Mouse (Mus musculus) myocyte (in vitro differentiated cells): ENCODE data around the gene Polr2c. TPM values are rescaled to one million over a fixed set of nuclear protein-coding genes. Genes with fewer than 3 reads are reported as not detected.

ENCODE experiments used
- H3K27me3 ChIP-seq: one replicate; pipeline ENCODE4 v1.6.1; 2011; ENCODE audit not compliant: control insufficient read depth, insufficient read depth, insufficient read length
- H3K36me3 ChIP-seq: one replicate; pipeline ENCODE4 v1.6.1; 2011; ENCODE audit not compliant: control insufficient read depth, insufficient read depth
- H3K4me2 ChIP-seq: one replicate; pipeline ENCODE4 v1.6.1; 2011; ENCODE audit warnings: low read depth, control low read depth
- H3K4me3 ChIP-seq: one replicate; pipeline ENCODE4 v1.5.1; 2011; ENCODE audit warnings: mild to moderate bottlenecking, control low read depth, moderate library complexity
- H3K79me2 ChIP-seq: one replicate; pipeline ENCODE4 v1.6.1; 2011; ENCODE audit not compliant: control insufficient read depth, insufficient read depth
- H3ac ChIP-seq: one replicate; pipeline ENCODE4 v1.6.1; 2011; ENCODE audit not compliant: control insufficient read depth, insufficient read length
- CEBPB ChIP-seq: IDR thresholded peaks from 2 replicates; pipeline ENCODE4 v1.6.1; 2011; ENCODE audit warnings: mild to moderate bottlenecking, moderate library complexity; ENCODE audit not compliant: poor library complexity, insufficient read depth, severe bottlenecking
- E2F4 ChIP-seq: IDR thresholded peaks from one replicate; pipeline ENCODE4 v1.6.1; 2011; ENCODE audit warnings: mild to moderate bottlenecking, control low read depth, moderate library complexity; ENCODE audit not compliant: insufficient read depth
- MAX ChIP-seq: IDR thresholded peaks from one replicate; pipeline ENCODE4 v1.6.1; 2011; ENCODE audit warnings: low read depth, mild to moderate bottlenecking, control low read depth
- MYOD1 ChIP-seq, 3 experiments: IDR thresholded peaks; one replicate each; pipeline ENCODE4 v1.6.1; 2011; ENCODE audit warnings: control low read depth in 2 of 3, low read depth in 2 of 3, mild to moderate bottlenecking in 2 of 3, moderate library complexity in 1 of 3; ENCODE audit not compliant: insufficient read length in 2 of 3, control insufficient read depth in 1 of 3
- MYOG ChIP-seq, 3 experiments: IDR thresholded peaks; one replicate each; pipeline ENCODE4 v1.6.1; 2011; ENCODE audit warnings: control low read depth in 2 of 3, low read depth in 2 of 3, mild to moderate bottlenecking in 2 of 3; ENCODE audit not compliant: insufficient read length in 2 of 3, control insufficient read depth in 1 of 3, insufficient read depth in 1 of 3
- POLR2A ChIP-seq: IDR thresholded peaks from one replicate; pipeline ENCODE4 v1.6.1; 2011; ENCODE audit warnings: low read depth, mild to moderate bottlenecking, control low read depth, moderate library complexity; ENCODE audit not compliant: insufficient read length
- POLR2AphosphoS2 ChIP-seq: IDR thresholded peaks from one replicate; pipeline ENCODE4 v1.6.1; 2011; ENCODE audit warnings: low read depth, control low read depth; ENCODE audit not compliant: insufficient read length
- REST ChIP-seq: IDR thresholded peaks from one replicate; pipeline ENCODE4 v1.6.1; 2011; ENCODE audit warnings: mild to moderate bottlenecking, control low read depth, moderate library complexity; ENCODE audit not compliant: insufficient read depth, insufficient read length
- SRF ChIP-seq: IDR thresholded peaks from one replicate; pipeline ENCODE4 v1.6.1; 2011; ENCODE audit warnings: low read depth; ENCODE audit not compliant: control insufficient read depth, insufficient read length
- TCF12 ChIP-seq: IDR thresholded peaks from one replicate; pipeline ENCODE4 v1.6.1; 2011; ENCODE audit warnings: mild to moderate bottlenecking, control low read depth; ENCODE audit not compliant: poor library complexity, insufficient read depth, severe bottlenecking
- TCF3 ChIP-seq: IDR thresholded peaks from one replicate; pipeline ENCODE4 v1.6.1; 2011; ENCODE audit warnings: low read depth, control low read depth; ENCODE audit not compliant: insufficient read length
- USF1 ChIP-seq: IDR thresholded peaks from one replicate; pipeline ENCODE4 v1.6.1; 2011; ENCODE audit warnings: low read depth, mild to moderate bottlenecking, control low read depth, moderate library complexity
- polyA plus RNA-seq: library from polyadenylated mRNA; unstranded; fragments of >200 nt; fragmentation: generic; extraction: Trizol; gene quantifications from one replicate; pipeline ENCODE4 v1.2.1, GENCODE M21; 2012; ENCODE audit warnings: missing spikeins

Gene Polr2c
- polyA plus RNA-seq, 1 experiment = 102 TPM

- H3ac ChIP-seq = no peak overlapping the region
- H3K36me3 ChIP-seq = no peaks in the 10 kb centered on the region
- TF ChIP-seq POLR2AphosphoS2 = no peak
- TF ChIP-seq TCF12 = no peak
- no peak for TF ChIP-seq SRF
- no peak for TF ChIP-seq POLR2A
- no peak for TF ChIP-seq USF1
- no peak for TF ChIP-seq MYOD1 (IDR thresholded peaks at IDR 0.05; ENCODE audit: control insufficient read depth in 1 of 3, insufficient read length in 2 of 3, low read depth in 2 of 3)
- TF ChIP-seq MAX = no peak
- no peak for TF ChIP-seq REST
- TF ChIP-seq CEBPB = no peak
- TF ChIP-seq E2F4 = no peak
- TF ChIP-seq MYOG (IDR thresholded peaks at IDR 0.05; ENCODE audit: control insufficient read depth in 1 of 3, insufficient read depth in 1 of 3, insufficient read length in 2 of 3, low read depth in 2 of 3) = no peak
- no peak for TF ChIP-seq TCF3
- H3K4me2 ChIP-seq = no peak overlapping the region
- no peak overlapping the region for H3K4me3 ChIP-seq
- H3K79me2 ChIP-seq = no peaks in the 10 kb centered on the region
- H3K27me3 ChIP-seq = no peaks in the 10 kb centered on the region
Measured at GRCm38 (mm10) chr8:94876820-94877219, 19.6 kb downstream of the Polr2c start.

GRCm38 (mm10) chr8:94880742-94881141, 23.5 kb downstream of the Polr2c start:
- TF ChIP-seq MAX = no peak
- no peak for TF ChIP-seq SRF
- TF ChIP-seq TCF3 = no peak
- TF ChIP-seq POLR2A = no peak
- TF ChIP-seq E2F4 = no peak
- TF ChIP-seq MYOD1 (IDR thresholded peaks at IDR 0.05; ENCODE audit: control insufficient read depth in 1 of 3, insufficient read length in 2 of 3, low read depth in 2 of 3) = no peak
- no peak for TF ChIP-seq CEBPB
- TF ChIP-seq TCF12 = no peak
- TF ChIP-seq REST = no peak
- no peak for TF ChIP-seq POLR2AphosphoS2
- TF ChIP-seq USF1 = no peak
- TF ChIP-seq MYOG (IDR thresholded peaks at IDR 0.05; ENCODE audit: control insufficient read depth in 1 of 3, insufficient read depth in 1 of 3, insufficient read length in 2 of 3, low read depth in 2 of 3) = no peak
- Histone ChIP-seq H3K79me2 (no peaks in the 10 kb centered on the region), H3K27me3 (no peaks in the 10 kb centered on the region)

GRCm38 (mm10) chr8:94888383-94889036, 31.3 kb downstream of the Polr2c start:
- Histone ChIP-seq H3ac (no peak overlapping the region), H3K79me2 (no peaks in the 10 kb centered on the region), H3K36me3 (no peaks in the 10 kb centered on the region), H3K27me3 (peaks cover 12% of the 10 kb centered on the region), H3K4me3 (no peak overlapping the region), H3K4me2 (no peak overlapping the region)
- no peak for TF ChIP-seq MYOG (IDR thresholded peaks at IDR 0.05; ENCODE audit: control insufficient read depth in 1 of 3, insufficient read depth in 1 of 3, insufficient read length in 2 of 3, low read depth in 2 of 3)
- no peak for TF ChIP-seq REST
- TF ChIP-seq TCF3 = no peak
- no peak for TF ChIP-seq USF1
- no peak for TF ChIP-seq E2F4
- no peak for TF ChIP-seq CEBPB
- TF ChIP-seq MYOD1 (IDR thresholded peaks at IDR 0.05; ENCODE audit: control insufficient read depth in 1 of 3, insufficient read length in 2 of 3, low read depth in 2 of 3) = no peak
- no peak for TF ChIP-seq TCF12
- TF ChIP-seq POLR2A = no peak
- TF ChIP-seq MAX = no peak
- TF ChIP-seq SRF = no peak
- no peak for TF ChIP-seq POLR2AphosphoS2

More at GRCm38 (mm10) chr8:94880742-94881141, 23.5 kb downstream of the Polr2c start:
- Histone ChIP-seq H3K4me3 (no peak overlapping the region), H3ac (no peak overlapping the region), H3K36me3 (no peaks in the 10 kb centered on the region), H3K4me2 (no peak overlapping the region)

- Histone ChIP-seq H3K36me3 (no peaks in the 10 kb centered on the region), H3K27me3 (peaks cover 30% of the 10 kb centered on the region), H3K4me2 (no peak overlapping the region), H3K79me2 (no peaks in the 10 kb centered on the region), H3ac (no peak overlapping the region), H3K4me3 (no peak overlapping the region)
- TF ChIP-seq TCF12 (no peak), USF1 (no peak), SRF (no peak)
Measured at GRCm38 (mm10) chr8:94892917-94893316, 35.7 kb downstream of the Polr2c start.

GRCm38 (mm10) chr8:94899262-94899661, 42.0 kb downstream of the Polr2c start:
- H3K27me3 ChIP-seq = peaks cover 18% of the 10 kb centered on the region
- no peaks in the 10 kb centered on the region for H3K79me2 ChIP-seq
- H3ac ChIP-seq = no peak overlapping the region
- no peak overlapping the region for H3K4me3 ChIP-seq
- no peak overlapping the region for H3K4me2 ChIP-seq
- no peaks in the 10 kb centered on the region for H3K36me3 ChIP-seq
- TF ChIP-seq MYOD1 (IDR thresholded peaks at IDR 0.05; ENCODE audit: control insufficient read depth in 1 of 3, insufficient read length in 2 of 3, low read depth in 2 of 3) (no peak), REST (no peak), E2F4 (no peak), POLR2AphosphoS2 (no peak), MAX (no peak), SRF (no peak)
